Mouse (Mus musculus): ENCODE measurements around the gene Taf12. TPM values are rescaled to one million over a fixed set of nuclear protein-coding genes. Genes with fewer than 3 reads are reported as not detected.
"Not testable (repeated sequence)": the region's sequence is repeated elsewhere in the genome, so short reads cannot be mapped to it uniquely, and the experiment has no call there.

Taf12 gene
- total RNA-seq, 2 experiments from 2014 or later: 31.6 to 32.1 TPM

DNA sequence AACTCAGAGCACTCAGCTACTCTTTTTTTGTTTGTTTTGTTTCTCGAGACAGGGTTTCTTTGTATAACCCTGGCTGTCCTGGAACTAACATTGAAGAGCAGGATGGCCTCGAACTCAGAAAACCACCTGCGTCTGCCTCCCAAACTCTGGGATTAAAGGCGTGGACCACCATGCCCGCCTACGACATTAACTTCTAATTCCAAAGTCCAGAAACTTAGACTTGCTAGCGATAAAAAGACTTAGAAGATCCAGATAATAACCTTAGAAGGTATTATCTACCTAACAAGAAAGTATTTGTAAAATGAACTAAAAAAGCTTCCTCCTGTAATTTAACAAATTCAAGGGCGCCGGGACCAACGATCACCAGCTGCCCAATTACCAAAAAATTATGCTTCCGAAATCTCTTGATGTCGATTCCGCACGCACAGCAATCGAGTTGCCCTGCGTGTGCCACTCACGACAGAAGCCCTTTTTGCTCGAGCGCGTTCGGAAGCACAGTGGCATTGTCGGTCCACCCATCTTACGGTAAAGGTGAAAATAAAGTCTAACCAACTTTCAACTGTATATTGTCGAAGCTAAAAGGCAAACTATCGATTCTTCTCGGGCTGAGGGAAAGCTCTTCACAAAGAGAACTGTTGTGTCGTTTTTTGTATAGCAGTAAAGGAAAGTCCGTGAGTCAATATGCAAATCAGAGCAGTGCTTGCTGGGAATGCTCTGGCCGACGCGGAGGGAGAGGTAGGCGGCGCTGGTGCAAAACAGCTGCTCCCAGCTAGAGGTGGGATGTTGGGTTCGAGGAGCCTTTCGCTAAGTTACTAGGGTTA, 4.2 kb upstream of the Taf12 start:
- peak; percentile 81 for DNase-seq

DNA sequence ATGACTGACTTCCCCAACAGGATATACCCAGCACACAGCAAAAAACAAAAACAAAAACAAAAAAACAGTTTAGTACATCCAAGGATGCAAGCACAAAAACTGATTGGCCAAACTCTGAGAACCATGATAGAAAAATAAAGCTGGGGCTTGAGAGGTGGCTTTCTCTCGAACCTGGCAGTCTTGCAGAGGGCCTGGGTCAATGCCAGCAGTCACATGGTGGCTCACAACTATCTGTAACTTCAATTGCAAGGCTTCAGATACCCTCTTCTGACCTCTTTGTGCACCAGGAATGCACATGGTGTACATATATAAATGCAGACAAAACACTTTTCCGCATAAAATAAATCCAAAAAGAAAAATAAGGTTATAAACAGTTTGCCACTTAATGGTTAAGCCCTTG, 1.0 kb upstream of the Taf12 start:
- no peak for DNase-seq

DNA sequence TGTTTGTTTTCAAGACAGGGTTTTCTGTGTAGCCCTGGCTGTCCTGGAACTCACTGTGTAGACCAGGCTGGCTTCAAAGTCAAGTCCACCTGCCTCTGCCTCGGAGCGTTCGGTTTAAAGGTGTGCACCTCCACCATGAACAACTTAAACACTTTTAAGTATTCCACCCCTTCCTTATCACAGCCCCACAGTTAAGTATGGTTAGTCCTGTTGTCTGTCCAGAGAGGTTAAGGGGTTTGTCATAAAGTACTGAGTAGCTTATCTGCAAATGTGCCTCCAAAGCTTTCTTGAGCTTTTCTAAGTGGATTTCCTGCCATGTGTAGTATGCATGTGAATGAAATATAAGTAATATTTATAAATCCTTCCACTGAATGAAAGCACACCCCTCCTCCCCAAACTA, 1.8 kb downstream of the Taf12 start:
- no peak for DNase-seq

DNA sequence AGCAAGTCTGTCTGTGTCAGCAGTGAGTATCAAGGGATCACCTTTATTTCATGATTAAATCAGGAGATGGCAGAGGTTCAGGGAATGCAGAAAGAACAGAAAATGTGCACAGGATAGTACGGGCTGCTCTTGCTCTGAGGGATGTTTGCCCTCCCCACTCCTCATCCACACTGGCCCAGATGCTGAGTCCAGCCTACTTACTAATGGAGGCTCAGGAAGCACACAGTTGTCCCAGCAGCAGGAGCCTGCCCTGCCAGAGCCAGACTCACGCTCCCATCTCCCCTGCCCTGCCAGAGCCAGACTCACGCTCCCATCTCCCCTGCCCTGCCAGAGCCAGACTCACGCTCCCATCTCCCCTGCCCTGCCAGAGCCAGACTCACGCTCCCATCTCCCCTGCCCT, 14.7 kb downstream of the Taf12 start:
- DNase-seq: not testable (repeated sequence)

DNA sequence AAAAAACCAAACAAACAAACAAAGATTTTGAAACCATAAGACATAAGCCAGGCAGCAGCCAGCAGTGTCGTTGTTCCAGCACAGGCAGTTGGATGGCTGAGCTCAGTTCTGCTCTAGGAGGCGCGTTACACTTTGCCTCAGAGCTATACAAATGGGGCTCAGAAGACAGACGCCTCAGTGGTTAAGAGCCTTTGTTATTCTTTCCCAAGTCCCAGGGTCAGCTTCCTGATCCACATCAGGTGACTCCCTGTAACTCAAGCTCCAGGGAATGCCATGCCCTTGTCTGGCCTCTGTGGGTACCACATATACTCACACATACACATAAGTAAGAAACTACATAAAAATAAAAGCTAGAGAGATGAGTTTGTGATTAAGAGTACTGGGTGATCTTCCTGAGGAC, 16.9 kb downstream of the Taf12 start:
- DNase-seq: no peak

DNA sequence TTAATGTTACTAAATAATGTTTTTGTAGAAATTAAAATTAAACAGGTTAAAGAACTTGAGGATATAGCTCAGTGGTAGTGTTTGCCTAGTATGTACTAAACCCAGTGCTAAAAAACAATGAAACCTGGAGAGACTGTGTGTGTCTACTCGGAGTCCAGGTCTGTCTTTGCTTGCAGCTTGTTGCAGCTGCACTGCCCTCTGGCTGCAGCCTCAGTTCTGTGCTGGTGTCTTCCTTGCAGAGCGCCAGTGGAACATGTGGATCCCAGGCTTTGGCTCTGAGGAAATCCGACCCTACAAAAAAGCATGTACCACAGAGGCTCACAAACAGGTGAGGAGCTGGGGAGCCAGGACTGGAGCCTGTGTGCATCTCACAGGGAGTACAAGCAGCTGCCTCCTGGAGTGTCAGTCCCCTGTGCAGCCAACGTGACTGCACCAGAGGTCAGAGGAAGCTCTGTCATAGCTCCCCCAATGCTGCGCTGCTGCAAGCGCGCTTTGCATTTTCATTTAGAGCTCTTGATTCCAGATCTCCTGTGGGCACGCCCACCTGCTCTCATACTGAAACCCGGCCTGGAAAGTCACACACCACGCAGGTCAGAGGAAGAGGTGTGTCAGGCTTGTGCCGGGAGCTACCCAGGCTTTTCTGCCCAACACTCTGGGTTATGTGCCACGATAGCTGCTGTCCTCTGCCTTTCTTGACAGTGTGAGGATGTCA, 17.6 kb downstream of the Taf12 start:
- DNase-seq: no peak

DNA sequence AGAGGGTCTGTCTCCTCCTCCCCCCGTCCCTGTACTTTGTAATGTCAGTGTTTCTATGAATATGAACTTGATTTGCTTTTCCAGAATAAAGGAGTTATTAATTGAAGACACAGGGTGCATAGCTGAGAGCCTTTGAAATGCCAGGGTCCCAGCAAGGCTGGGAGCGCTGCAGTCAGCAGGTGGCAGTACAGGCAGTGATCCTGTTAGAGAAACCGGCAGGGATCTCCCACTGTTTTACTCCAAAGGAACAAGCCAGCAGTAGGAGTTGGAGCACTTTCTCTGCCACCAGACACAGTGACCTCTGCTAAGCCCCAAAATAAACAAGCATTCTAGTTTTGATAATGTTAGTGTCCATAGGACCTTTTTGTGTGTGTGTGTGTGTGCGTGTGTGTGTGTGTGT, 18.8 kb downstream of the Taf12 start:
- no peak for DNase-seq

DNA sequence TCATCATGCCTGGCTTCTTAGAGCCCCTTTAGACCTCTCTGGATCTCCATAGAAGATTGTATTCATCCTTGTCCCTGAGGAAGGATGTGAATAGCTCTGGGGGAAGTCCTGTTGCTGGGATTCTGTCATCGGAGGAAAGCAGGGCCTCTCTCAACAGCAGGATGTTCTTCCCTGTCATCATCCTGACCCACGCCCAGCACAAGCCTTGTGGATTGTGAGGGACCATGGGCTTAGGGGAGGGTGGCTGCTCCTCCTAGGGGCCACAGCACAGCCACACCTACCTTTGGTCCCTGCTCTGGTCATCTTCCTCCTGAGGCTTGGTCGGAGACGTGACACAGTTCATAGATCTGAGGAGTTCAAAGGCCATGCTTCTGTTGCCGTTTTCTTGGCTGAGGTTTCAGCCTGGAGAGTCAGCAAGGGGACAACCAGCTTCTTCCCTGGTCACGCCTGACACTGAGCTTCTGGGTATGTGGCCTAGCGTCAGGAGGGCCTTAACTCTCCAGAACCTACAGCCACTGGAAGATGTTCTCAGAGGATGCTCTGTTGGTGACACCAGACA, 19.6 kb downstream of the Taf12 start:
- DNase-seq: no peak

DNA sequence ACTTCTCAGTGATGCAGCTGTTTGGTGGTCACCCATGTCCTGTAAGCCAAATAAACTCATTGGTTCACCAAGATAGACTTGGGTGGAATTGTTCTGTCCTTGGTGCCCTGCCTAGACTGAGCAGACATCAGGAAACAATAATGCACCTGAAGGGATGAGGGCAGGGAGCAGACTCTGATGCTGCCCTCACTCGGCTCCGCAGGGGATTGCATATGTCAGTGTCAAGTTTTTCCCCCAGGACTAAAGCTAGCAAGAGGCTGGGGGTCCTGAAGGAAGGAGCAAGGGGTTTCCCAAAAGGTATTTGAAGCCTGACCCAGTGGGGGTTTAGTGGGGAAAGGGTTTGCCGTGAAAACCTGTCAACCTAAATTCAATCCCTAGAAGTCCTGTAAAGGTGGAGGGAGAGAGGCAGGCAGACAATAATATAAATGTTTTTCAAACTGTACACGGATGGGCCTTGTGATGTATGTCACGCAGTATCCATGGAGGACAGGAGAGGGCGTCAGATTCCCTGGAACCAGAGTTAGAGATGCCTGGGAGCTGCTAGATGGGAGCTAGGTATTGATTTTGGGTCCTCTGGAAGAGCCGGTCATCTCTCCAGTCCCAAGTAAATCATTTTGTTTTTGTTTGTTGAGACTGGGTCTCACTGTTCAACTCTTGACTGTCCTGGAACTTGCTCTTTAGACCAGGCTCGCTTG, 21.7 kb downstream of the Taf12 start:
- no peak for DNase-seq

DNA sequence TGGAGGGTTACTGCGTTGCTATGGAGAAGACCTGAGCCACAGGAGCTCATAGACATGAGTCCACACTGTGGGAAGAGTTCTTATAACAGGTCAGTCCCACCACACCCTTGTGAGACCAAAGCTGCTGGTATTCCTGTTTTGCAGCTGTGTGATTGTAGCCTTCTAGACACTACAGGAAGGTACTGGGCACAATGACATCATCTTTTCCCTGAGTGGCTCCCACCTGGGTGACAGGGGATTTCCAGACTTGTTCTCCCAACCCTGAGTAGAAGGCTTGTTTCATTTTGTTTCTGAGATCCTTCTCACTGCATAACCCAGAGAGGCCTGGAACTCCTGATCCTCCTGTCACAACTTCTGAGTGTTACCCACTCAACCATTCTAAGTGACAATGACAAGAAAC, 25.7 kb downstream of the Taf12 start:
- DNase-seq: no peak

DNA sequence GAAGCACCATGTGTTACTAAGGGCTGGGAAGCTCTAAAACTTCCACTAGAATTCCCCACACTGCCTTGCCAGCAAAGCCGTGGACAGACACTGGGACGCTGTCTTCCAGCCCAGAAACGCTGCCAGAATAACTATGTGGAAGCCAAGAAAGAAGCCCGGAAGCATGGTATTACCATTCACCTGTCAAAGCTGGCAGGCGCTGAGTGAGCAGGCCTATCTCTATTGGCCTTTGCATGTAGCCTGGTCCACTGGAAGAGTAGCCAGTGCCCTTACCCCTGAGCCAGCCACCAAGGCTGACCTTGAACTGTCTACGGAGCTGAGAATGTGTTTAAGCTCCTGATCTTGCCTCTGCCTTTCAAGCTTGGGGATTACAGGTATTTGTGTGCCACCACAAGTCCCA, 27.3 kb downstream of the Taf12 start:
- peak; percentile 23 for DNase-seq

DNA sequence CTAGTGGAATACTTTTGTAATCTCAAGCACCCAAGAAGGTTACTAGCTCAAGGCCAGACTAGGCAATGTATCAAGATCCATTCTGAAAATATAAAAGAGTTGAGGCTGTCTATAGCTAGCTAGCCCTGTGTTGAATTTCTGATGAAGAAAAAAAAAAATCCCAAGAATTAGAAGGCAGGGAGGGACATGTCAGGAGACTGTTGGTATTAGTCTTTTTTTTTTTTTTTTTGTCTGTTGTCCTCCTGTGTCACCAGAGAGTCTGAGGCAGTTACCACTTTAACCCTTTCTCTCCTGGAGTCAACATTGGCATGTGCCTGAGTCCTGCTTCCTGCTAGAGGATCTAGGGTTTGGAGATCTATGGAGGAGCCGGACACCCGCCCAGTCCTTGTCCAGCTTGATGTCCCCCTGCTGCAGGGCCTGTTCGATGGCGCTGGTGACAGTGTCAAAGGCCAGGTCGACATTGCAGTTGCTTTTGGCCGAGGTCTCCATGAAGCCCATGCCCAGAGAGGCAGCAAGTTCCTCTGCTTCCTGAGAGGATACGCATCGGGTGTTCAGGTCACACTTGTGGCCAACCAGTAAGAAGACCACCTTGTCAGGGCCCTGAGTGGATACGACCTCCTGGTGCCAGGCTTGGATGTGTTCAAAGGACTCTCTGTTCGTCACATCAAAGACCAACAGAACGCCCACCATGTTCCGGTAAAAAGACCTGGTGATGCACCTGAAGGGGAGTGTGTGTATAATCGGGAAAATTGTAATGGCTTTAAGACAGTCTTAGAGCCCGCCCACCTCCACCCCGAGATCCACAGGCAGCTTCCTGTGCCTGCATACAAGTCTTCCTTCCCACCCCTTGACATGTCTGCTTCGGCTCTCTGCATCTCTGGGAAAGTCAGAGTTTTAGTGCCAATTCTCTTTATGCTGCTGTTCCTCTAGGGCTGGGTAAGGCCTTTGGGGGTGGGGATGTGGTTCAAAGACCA, 28.1 kb downstream of the Taf12 start:
- DNase-seq: no peak

DNA sequence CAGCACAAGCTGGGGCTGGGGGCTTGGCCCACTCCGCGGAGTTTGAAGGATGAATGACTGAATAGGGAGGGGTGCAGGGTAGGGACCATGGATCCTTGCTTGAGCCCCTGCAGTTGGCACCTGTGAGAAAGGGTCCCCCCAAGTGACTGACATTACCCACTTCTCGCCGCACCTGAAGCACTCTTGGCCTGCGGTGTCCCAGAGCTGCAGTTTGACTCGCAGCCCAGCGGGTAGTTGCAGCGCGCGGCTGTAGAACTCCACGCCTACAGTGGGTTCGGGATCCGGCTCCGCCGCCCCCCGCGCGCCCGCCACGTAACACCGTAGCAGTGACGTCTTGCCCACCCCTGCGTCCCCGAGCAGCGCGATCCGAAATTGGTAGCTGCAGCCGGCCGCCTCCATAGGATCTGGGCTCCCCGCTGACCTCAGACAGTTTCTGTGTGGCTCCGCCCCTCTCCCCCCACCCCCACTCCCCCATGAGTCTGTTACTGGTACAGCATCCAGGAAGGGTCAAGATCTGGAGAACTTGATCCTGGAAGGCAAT, 28.8 kb downstream of the Taf12 start, which contains the start of gene Rab42:
Gene Rab42, minus strand, starts transcription at position 447 of the 541 bp plus-strand sequence.
- DNase-seq: peak; percentile 55

DNA sequence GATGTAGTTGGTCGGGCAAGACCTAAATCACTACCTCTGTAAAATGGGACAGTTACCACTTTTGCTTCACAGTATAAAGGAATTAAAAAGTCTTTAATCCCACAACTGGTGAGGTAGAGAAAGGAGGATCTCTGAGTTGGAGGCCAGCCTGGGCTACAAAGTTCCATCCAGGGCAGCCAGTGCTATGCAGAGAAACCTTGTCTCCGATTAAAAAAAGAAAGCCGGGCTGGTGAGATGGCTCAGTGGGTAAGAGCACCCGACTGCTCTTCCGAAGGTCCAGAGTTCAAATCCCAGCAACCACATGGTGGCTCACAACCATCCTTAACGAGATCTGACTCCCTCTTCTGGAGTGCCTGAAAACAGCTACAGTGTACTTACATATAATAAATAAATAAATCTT, 29.3 kb downstream of the Taf12 start:
- DNase-seq: not testable (repeated sequence)

DNA sequence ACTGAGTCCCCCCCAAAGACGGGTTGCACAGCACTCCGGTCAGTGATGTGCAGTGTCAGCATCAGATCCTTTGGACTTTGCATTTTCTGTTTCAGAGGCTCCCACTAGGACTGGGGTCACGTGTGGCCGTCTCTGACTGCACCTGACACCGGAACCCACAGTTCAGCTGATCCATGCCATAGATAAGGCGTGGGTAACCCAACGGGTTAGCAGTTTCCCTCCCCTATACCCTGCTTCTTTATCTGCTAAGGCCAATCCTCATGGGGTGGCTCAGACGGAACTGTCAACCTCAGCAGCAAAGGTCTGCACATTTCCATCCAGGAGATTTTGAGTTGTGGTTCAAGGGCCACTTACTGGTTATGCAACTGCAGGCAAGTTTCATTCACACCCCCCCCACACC, 31.1 kb downstream of the Taf12 start:
- no peak for DNase-seq

DNA sequence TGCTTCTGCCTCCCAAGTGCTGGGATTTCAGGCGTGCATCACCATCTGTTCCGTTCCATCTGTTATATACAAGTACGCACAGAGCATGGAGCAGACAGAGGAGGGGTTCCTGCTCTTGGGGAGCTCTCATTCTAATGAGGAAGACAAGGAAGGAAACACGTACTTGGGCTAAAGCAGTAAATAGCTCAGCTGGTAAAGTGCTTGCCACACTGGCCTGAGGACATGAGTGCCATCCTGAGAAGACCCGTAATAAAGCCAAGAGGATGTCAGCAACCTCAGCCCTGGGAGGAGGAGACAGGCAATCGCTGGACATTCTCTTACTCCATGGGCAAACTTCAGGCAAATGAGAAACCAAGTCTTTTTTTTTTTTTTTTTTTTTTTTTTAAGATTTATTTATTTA, 31.8 kb downstream of the Taf12 start:
- no peak for DNase-seq

DNA sequence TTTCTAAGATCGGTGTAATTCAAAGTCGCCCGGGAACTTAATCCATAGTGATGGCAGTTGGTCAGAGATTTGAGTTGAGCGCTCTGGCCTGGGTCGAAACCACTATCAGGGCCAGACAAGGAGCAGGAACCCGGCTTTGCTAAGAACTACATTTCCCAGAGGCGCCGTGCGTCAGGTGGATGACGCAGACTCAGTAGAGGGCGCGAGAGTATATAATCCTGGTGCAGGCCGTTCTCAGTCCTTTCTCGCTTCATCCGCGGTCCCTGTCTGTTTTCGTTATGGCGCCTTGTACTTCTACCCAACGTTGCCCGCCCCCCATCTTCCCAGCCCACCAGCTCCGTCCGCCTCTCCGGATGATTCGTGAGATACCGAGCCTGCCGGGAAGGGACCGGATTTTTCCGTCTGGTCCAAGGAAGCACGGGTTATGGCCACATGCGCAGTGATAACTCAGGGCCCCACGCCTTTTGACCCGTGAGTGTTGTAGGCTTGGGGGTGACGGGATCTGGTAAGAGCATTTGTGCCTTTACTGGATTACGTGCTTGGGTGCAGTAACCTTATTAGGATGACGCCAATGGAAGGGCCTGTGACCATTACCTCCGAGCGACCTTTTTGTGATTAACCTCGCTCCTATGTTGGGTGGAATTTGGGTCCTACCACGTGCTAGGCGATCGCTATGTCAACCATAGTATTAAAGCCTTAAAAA, 34.4 kb downstream of the Taf12 start:
- DNase-seq: peak; percentile 88

DNA sequence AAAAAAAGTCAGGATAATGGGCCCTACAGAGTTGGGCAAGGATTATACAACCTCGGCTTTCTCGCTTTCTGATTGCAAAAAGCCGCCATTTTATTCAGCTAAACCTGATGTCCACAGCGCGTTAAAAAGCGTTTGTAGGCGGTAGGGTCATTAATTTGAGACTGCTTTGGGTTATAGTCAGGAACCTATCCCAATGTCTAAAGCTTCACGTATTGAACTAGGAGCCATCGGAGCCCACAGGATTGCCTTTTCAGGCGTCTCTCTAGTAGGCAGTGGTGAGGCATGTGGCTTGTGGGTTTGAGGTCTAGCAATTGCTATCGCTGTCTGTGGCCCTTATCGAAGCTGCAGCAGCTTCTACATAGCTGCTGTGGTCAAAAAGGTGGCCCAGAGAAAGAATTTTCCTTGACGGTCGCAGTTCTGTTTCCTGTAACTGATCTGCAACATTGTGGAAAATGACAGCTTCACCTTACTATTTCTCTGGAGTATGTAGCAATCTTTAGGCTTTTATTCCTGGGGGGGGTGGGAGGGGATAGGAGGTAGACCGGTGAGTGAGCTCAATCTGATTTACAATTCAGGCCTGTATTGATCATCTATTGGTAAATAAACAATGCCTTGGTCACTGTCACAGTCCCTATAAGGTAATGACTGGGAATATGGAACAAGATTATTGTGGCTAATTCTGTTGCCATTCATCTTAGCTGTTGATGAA, 35.1 kb downstream of the Taf12 start:
- no peak for DNase-seq

DNA sequence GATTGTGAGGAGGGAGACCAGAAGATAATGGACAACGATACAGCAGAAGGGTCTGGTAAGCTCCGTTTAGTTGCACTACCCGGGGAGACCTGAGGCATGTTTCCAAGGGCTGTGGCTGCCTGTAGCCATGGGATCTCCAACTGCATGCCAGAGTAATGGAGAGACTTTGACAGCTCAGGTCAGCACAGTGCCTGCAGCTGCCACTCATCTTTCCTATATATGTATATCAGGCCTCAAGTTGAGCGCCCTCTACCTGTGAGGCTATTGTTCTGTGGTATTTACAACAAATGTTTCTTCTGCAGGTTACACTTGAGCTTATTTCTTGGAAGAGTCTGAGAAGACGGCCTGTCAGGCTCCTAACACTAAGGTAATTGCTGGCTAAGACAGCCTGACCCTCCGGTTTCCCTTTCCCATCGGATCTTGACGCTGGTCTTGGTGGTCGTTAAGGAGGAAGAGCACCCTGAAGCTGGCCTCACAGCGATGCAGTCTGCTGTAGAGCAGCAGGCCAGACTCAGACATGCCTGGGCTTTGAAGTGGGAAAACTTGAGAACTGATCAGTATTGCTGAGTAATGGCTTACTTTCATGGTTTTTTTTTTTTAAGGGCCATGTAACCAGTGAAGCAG, 35.8 kb downstream of the Taf12 start:
- DNase-seq: peak; percentile 30
